Mouse (Mus musculus) embryonic facial prominence, embryonic 13.5 days (tissue): ENCODE results near the gene Ugt1a10. TPM values are rescaled to one million over a fixed set of nuclear protein-coding genes. Genes with fewer than 3 reads are reported as not detected.

Source experiments
- ATAC-seq: fragments of 200-750 bp; cut with Nextera tagmentation; 2 replicates; pipeline ENCODE4 v1.8.0; 2017; ENCODE audit warnings: low read depth; ENCODE audit not compliant: insufficient number of reproducible peaks, insufficient read depth, low FRiP score, low TSS enrichment
- H3K27ac ChIP-seq: fragments of 300-500 bp; sonication (generic); 2 replicates; pipeline ENCODE4 v1.5.1; 2015; ENCODE audit warnings: moderate library complexity, mild to moderate bottlenecking, inconsistent platforms
- H3K27me3 ChIP-seq: fragments of 300-500 bp; sonication (generic); 2 replicates; pipeline ENCODE4 v1.6.1; 2015; ENCODE audit warnings: mild to moderate bottlenecking, inconsistent platforms
- H3K36me3 ChIP-seq: fragments of 300-500 bp; sonication (generic); 2 replicates; pipeline ENCODE4 v1.6.1; 2015; ENCODE audit warnings: mild to moderate bottlenecking, inconsistent platforms
- H3K4me1 ChIP-seq: fragments of 300-500 bp; sonication (generic); 2 replicates; pipeline ENCODE4 v1.6.1; 2015; ENCODE audit warnings: inconsistent platforms
- H3K4me2 ChIP-seq: fragments of 300-500 bp; sonication (generic); 2 replicates; pipeline ENCODE4 v1.6.1; 2015; ENCODE audit warnings: moderate library complexity, mild to moderate bottlenecking, inconsistent platforms
- H3K4me3 ChIP-seq: fragments of 300-500 bp; sonication (generic); 2 replicates; pipeline ENCODE4 v1.5.1; 2015; ENCODE audit warnings: mild to moderate bottlenecking, inconsistent platforms
- H3K9ac ChIP-seq: fragments of 300-500 bp; sonication (generic); 2 replicates; pipeline ENCODE4 v1.6.1; 2015; ENCODE audit warnings: mild to moderate bottlenecking, inconsistent platforms
- H3K9me3 ChIP-seq: fragments of 300-500 bp; sonication (generic); 2 replicates; pipeline ENCODE4 v1.6.1; 2016; ENCODE audit warnings: inconsistent platforms
- WGBS: fragments of 180-500 bp; shearing (Covaris S2); methylation state at CpG from one replicate; pipeline ENCODE4 v1.1.7; 2015; ENCODE audit warnings: mixed read lengths; 5-methylcytosine and 5-hydroxymethylcytosine counted together
- polyA plus RNA-seq: library from polyadenylated mRNA; unstranded; fragments of >200 nt; fragmentation: Nextera tagmentation; extraction: Ambion mirVana; gene quantifications from 2 replicates; pipeline ENCODE4 v1.2.1, GENCODE M21; 2015

The Ugt1a10 gene
- polyA plus RNA-seq, 1 experiment from 2014 or later: not detected

DNA sequence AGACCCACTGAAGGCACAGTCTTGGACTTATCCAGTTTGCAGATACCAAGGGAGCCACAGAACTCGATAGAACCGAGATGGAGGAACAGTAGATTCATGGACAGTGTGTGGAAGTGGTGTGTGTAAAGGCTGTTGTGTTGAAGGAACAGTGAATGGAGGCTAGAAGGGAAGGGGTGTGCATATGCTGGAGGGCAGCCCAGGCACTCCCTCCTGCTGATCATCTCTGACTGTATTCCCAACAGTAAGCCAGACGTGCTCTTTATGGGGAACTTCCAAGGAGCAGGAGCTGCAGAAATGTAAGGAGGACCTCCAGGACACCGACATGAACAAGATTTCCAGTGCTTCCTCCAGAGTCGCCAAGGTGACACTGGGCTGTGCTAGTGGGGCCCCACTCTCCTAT, 194.8 kb downstream of the Ugt1a10 start:
- H3K4me1 ChIP-seq: no peaks in the 10 kb centered on the region
- no peak overlapping the region for H3K4me3 ChIP-seq
- H3K9ac ChIP-seq: no peak overlapping the region
- ATAC-seq: 0 out of 2 replicates have a peak, but pooled peaks have one; percentile 0
- no peaks in the 10 kb centered on the region for H3K36me3 ChIP-seq
- no peak overlapping the region for H3K27ac ChIP-seq
- H3K27me3 ChIP-seq: no peaks in the 10 kb centered on the region
- H3K9me3 ChIP-seq: peaks cover 88% of the 10 kb centered on the region
- 80% methylated on average over 5 of the region's 5 CpGs for WGBS
- H3K4me2 ChIP-seq: no peak overlapping the region

GRCm38 (mm10) chr1:88253106-88253505, 197.9 kb downstream of the Ugt1a10 start:
- H3K27me3 ChIP-seq: no peaks in the 10 kb centered on the region
- no peak overlapping the region for H3K9ac ChIP-seq
- H3K4me1 ChIP-seq: no peaks in the 10 kb centered on the region
- ATAC-seq: no peak
- no peak overlapping the region for H3K4me2 ChIP-seq
- H3K36me3 ChIP-seq: no peaks in the 10 kb centered on the region
- 75% methylated on average over 8 of the region's 8 CpGs for WGBS
- H3K9me3 ChIP-seq: peaks cover 84% of the 10 kb centered on the region
- H3K4me3 ChIP-seq: no peak overlapping the region
- no peak overlapping the region for H3K27ac ChIP-seq

DNA sequence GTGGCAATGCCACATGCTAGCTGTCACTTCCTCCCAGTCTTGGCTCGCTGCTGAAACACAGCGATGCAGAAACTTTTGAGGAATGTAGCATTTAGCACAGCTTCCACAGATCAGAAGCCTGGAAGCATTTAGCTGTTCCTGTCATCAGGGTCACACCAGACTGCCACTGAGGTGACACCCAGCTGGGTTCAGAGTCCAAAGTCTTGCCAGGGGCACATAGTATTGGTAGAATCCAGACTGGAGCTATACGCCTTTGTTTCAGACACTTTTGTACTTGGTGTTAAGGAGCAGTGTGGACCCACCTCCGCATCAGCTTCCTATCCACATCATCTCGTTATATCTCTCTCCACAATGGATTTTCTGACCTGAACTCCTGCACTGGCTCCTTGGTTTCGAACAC, 198.4 kb downstream of the Ugt1a10 start:
- no peaks in the 10 kb centered on the region for H3K27me3 ChIP-seq
- H3K9me3 ChIP-seq: peaks cover 82% of the 10 kb centered on the region
- WGBS: 68% methylated on average over 6 of the region's 6 CpGs
- H3K4me2 ChIP-seq: no peak overlapping the region
- ATAC-seq: no peak
- no peaks in the 10 kb centered on the region for H3K36me3 ChIP-seq
- H3K4me1 ChIP-seq: no peaks in the 10 kb centered on the region
- H3K9ac ChIP-seq: no peak overlapping the region
- no peak overlapping the region for H3K27ac ChIP-seq
- no peak overlapping the region for H3K4me3 ChIP-seq

DNA sequence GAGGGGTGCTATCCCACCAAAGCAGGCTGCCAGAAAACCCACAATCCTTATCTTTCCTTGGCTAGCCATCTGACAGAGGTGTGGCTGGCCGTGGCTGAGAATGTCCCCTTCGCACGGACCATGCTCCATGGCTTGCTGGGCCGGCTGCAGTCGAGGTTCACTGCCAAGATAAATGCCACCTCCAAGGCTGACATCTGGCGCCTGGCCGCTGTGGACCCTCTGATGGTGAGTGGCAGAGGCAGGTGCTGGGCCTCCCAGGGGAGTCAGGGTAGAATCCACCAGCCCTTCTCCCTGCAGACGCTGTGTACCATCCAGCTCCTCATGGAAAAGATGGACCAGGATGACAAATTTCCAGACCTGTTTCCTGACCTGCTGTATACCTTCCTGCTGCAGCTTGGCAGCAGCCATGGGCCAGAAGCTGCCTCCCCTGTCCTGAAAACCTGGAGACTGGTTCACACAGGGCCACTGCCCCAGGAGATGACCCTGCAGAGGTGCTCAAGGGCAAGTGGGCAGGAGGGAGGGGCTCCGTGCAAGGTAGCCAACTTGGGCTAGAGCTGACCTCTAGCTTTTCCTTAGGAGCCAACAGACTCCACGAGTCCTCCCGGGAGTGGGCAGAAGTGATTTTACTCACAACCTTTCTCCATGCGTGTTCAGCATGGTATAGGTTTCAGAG, 199.7 kb downstream of the Ugt1a10 start:
- Histone ChIP-seq H3K4me2 (no peak overlapping the region), H3K9me3 (peaks cover 68% of the 10 kb centered on the region)

DNA sequence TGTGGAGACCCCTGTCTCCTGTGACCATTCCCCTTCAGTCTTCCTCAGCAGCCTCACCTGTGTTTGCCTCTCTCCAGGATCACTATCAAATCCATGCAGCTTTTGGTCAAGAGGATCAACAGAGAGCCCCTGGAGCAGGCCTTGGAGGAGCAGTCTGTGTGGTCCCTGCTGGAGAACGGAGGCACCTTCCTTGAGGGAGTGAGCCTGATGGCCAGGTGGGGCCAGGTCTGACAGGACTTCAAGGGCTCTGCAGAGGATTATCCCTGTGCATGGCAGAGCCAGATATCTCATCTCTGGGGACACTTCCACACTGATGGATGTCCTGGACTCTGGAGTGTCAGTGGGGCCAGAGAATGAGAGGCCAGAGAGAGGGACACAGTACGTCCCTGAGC, 200.3 kb downstream of the Ugt1a10 start:
- WGBS: 50% methylated on average over 2 of the region's 2 CpGs
- H3K9ac ChIP-seq: no peak overlapping the region
- no peak overlapping the region for H3K4me2 ChIP-seq
- no peaks in the 10 kb centered on the region for H3K27me3 ChIP-seq
- no peaks in the 10 kb centered on the region for H3K4me1 ChIP-seq
- H3K4me3 ChIP-seq: no peak overlapping the region
- peaks cover 13% of the 10 kb centered on the region for H3K36me3 ChIP-seq
- peaks cover 63% of the 10 kb centered on the region for H3K9me3 ChIP-seq
- ATAC-seq: peak; percentile 5; the same call in 1 of the 2 replicates
- H3K27ac ChIP-seq: no peak overlapping the region

More for the DNA sequence above, 199.7 kb downstream of the Ugt1a10 start:
- Histone ChIP-seq H3K4me3 (no peak overlapping the region), H3K27me3 (no peaks in the 10 kb centered on the region), H3K36me3 (peaks cover 7% of the 10 kb centered on the region), H3K4me1 (no peaks in the 10 kb centered on the region), H3K27ac (no peak overlapping the region), H3K9ac (no peak overlapping the region)
- 86% methylated on average over 12 of the region's 12 CpGs for WGBS
- 0 out of 2 replicates have a peak, but pooled peaks have one; percentile 0 for ATAC-seq

DNA sequence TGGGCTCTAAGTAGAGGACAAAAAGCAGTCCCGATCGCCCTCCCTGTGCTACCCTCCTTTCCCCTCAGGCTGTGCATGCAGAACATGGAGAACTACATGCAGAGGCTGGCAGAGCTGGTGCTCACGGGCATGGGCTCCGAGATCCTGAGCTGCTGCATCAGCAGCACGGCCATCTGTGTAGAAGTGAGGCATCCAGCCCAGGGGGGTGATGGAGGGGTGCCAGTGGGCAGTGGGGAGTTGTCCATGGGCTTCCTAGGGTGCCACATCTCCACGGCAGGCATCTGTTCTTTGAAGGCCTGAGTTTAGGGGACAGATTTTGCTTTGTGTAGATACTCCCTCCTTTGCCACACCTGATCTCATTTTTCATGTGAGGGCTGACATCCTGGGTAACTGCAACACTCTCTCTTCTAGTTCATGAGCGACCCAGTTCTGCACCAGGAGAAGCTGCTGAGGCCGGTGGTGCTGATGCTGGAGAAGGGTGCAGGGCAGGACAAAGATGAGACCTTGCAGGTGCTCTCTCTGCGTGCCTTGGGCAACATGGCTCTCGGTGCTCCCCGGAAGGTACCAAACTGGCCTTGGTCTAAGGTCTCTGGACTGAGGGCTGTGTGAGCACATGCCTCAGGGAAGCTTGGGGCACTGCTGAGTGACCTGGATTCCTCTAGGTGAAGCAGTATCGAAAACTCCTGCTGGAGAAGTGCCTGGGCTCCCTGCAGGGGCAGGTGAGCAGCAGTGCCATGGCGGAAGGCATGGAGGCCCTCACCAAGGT, 201.0 kb downstream of the Ugt1a10 start:
- Histone ChIP-seq H3K4me2 (no peak overlapping the region), H3K9me3 (peaks cover 56% of the 10 kb centered on the region), H3K9ac (no peak overlapping the region), H3K27ac (no peak overlapping the region), H3K4me1 (no peaks in the 10 kb centered on the region), H3K4me3 (no peak overlapping the region), H3K36me3 (peaks cover 20% of the 10 kb centered on the region), H3K27me3 (no peaks in the 10 kb centered on the region)
- ATAC-seq: no peak
- 78% methylated on average over 13 of the region's 13 CpGs for WGBS

DNA sequence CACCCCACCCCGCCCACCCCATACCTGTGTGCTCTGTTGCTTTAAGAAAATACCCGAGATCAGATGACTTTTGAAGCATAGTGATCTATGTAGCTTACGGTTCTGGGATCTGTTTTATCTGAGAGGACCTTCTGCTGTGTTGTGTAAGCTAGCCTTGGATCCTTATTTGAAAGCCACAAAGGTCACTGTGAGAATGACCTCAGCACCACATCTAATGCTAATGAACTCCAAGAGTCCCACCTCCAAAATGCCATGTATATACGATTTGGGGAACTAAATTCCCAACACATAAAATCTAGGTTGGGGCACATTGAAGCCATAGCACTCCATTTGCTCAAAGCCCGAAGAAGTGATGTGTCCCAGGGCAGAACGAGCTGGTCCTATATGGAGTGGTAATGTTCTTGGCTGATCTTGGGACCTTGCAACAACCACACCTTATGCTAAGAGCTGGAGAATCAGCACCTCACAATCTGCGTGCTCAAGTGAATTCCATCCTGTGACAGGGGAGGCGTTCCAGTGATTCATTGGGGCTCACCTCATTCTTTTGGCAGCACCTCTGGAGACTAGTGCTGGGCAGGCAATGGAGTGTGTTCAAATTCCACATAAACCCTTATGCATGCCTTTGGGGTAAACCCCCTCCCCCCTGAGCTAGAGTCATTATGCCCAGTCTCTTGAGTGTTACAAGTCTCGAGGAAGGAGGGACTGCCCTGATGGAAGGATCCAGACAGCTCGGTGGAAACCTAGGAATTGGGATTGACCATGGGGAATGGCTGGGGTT, 201.9 kb downstream of the Ugt1a10 start:
- peaks cover 29% of the 10 kb centered on the region for H3K36me3 ChIP-seq
- H3K27me3 ChIP-seq: no peaks in the 10 kb centered on the region
- no peak for ATAC-seq
- peaks cover 50% of the 10 kb centered on the region for H3K9me3 ChIP-seq
- no peak overlapping the region for H3K27ac ChIP-seq
- H3K4me1 ChIP-seq: no peaks in the 10 kb centered on the region
- no peak overlapping the region for H3K4me2 ChIP-seq
- no peak overlapping the region for H3K9ac ChIP-seq
- no peak overlapping the region for H3K4me3 ChIP-seq
- 76% methylated on average over 10 of the region's 10 CpGs for WGBS

GRCm38 (mm10) chr1:88257681-88258080, 202.5 kb downstream of the Ugt1a10 start:
- no peak overlapping the region for H3K9ac ChIP-seq
- H3K27ac ChIP-seq: no peak overlapping the region
- WGBS: 84% methylated on average over 6 of the region's 6 CpGs
- H3K4me1 ChIP-seq: no peaks in the 10 kb centered on the region
- H3K4me3 ChIP-seq: no peak overlapping the region
- no peak overlapping the region for H3K4me2 ChIP-seq
- peaks cover 44% of the 10 kb centered on the region for H3K9me3 ChIP-seq
- no peak for ATAC-seq
- H3K27me3 ChIP-seq: no peaks in the 10 kb centered on the region
- H3K36me3 ChIP-seq: peaks cover 35% of the 10 kb centered on the region

DNA sequence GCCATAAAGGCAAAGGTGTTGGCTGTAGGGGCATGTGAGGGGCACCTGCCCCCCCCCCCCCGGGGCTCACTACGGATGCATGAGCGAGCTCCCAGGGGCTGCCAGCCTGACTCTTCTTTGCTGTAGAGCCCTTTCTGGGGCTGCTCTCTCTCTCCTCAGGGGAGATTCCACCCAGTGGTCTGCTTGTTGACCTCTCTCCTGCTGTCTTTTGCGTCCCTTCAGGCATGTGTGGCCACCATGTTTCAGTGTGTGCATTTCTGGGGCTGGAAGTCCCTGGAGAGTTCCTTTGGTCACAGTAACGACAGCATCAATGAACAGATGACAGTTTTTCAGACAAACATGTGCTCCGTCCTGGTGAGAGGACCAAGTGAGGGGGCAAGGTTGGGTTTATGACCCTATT, 203.2 kb downstream of the Ugt1a10 start:
- WGBS: 72% methylated on average over 6 of the region's 6 CpGs
- Histone ChIP-seq H3K4me1 (no peaks in the 10 kb centered on the region), H3K4me2 (no peak overlapping the region), H3K36me3 (peaks cover 42% of the 10 kb centered on the region), H3K4me3 (no peak overlapping the region), H3K27me3 (no peaks in the 10 kb centered on the region), H3K9ac (no peak overlapping the region), H3K9me3 (peaks cover 41% of the 10 kb centered on the region), H3K27ac (no peak overlapping the region)
- ATAC-seq: no peak

GRCm38 (mm10) chr1:88258881-88259642, 203.9 kb downstream of the Ugt1a10 start:
- Histone ChIP-seq H3K9me3 (peaks cover 36% of the 10 kb centered on the region), H3K27ac (no peak overlapping the region), H3K4me3 (no peak overlapping the region), H3K4me1 (no peaks in the 10 kb centered on the region), H3K36me3 (peaks cover 49% of the 10 kb centered on the region), H3K9ac (no peak overlapping the region), H3K4me2 (no peak overlapping the region), H3K27me3 (no peaks in the 10 kb centered on the region)
- WGBS: 74% methylated on average over 8 of the region's 8 CpGs
- no peak for ATAC-seq

DNA sequence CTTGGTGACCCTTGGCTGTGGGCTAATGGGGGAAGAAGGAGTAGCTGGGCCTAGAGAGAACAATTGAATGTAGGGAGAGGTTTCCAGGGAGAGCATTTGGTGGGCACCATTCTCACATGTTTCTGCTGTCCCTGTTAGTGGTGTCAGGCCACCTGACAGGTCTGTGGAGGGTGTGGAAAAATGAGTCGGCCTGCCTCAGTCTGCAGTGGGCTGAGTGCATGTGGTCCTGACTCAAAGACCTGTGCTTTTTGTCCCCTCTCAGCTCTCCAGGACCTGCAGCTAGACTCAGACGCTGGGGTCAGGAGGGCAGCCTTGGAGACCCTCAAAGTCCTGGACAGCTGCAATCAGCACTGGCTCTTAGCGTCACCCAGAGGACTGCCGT, 204.4 kb downstream of the Ugt1a10 start:
- Histone ChIP-seq H3K36me3 (peaks cover 55% of the 10 kb centered on the region), H3K4me2 (no peak overlapping the region), H3K27me3 (no peaks in the 10 kb centered on the region), H3K4me1 (no peaks in the 10 kb centered on the region), H3K9me3 (peaks cover 30% of the 10 kb centered on the region), H3K4me3 (no peak overlapping the region), H3K9ac (no peak overlapping the region), H3K27ac (no peak overlapping the region)
- no peak for ATAC-seq
- 78% methylated on average over 4 of the region's 4 CpGs for WGBS
